Mouse (Mus musculus): ENCODE data around the gene Krt42. TPM values are rescaled to one million over a fixed set of nuclear protein-coding genes. Genes with fewer than 3 reads are reported as not detected.
"Not testable (repeated sequence)": the region's sequence is repeated elsewhere in the genome, so short reads cannot be mapped to it uniquely, and the experiment has no call there.

The Krt42 gene
- not detected for total RNA-seq (2021)
- long read RNA-seq, experiment 1 = 0 reads
- long read RNA-seq, experiment 2 = 0 reads

DNA sequence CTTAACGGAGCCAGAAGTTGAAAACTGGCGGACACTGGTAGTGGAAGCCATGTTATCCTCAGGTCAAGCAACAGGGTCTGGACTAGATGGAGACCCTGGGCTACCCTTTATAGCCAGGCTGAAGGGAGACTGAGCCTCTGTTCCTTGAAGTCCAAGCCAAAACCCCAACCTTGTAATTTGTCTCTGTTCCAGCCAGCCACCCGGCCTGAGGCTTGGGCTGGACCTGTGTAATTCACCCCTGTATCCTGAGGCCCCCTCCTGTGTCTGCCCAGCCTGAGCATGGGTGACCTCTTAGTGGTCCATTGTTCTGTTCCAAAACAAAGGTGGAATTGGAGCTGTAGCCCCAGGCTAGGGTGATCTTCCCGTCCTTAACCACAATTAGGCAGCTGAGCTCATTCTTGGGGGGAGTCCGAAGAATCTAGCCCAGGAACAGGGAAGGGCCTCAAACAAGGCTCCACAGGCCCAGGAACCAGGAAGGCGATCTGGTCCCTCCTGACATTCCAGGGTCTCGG lies at the start of gene Krt42:
Gene Krt42 (minus strand): TSS at position 51 of the 512 bp plus-strand sequence.
- intact Hi-C loops (cut with DNase I) = no loop called here
- DNase-seq = no peak

DNA sequence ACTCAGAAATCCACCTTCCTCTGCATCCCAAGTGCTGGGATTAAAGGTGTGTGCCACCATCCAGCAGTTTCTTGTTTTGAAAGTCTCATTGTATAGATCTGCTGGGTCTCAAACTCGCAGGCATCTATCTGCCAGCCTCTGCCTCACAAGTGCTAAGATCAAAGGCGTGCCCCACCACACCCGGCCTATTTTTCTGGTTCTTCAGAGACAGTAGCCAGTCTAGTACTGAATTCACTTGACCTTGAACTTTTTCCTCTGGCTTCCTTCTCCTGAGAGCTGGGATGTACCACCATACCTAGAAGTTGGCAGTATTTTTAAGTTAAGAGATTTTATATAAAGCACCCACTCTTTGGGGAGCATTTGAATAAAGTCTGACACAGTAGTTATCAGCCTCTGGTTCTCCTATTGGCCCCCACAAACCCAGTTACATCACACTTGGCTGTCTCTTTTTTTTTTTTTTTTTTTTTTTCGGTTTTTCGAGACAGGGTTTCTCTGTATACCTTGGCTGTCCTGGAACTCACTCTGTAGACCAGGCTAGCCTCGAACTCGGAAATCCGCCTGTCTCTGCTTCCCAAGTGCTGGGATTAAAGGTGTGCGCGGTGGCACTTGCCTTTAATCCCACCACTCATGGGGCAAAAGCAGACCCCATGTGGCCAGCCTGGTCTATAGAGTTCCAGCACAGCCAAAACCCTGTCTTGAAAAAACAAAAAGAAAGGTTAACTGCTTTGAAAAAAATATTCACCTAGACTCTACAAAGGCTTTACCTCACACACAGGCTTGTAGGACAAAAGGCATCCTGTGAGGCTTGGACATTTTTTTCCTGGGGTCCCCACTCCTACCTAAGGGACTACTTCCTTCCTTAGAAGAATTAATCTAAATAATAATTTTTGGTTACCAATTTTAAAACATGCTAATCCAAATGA lies 49.1 kb upstream of the Krt42 start:
- DNase-seq = no peak
- intact Hi-C loops (cut with DNase I) = no loop called here

DNA sequence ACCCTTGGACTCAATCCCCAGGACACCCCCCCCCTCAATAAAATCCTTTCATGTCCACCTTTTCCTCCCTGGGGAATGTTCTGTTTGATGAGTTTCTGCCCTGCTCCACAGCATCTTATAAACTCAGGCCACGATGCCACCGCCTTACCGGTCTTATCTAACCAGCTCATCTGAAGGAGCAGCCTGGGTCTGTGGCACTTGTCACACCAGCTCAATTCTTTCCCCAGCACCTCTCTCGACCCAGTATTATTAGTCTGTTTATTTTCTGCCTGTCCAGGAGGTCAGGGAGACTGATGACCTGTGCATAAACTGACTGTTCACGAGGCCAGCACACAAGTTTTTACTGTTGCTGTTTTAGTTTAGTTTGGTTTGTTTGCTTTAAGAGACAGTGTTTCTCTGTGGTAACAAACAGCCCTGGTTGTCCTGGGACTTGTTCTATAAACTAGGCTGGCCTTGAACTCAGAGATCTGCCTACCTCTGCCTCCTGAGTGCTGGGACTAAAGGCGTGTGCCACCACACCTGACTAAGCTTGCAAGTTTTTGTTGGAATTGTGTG lies 48.2 kb upstream of the Krt42 start:
- no peak for DNase-seq

DNA sequence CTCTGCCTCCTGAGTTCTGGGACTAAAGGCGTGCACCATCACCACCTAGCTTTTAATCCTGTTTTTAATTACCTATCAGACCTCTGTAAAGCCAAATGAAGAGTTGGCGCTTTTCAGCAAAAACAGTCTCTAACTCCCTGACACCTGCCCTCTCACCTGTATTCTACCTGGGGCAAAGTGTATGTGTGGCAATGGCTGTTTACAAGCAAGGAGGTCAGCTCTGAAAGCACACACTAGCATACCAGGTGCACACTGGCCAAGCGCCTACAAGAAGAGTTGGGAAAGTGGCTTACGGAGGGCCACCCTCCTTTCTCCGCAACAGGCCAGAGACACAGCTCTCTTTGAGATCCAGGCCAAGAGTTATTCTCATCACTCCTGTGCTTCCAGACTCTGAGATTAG lies 45.8 kb upstream of the Krt42 start:
- no peak for DNase-seq
- intact Hi-C loops (cut with DNase I) = no loop called here

More for the DNA sequence above, 48.2 kb upstream of the Krt42 start:
- intact Hi-C loops (cut with DNase I) = no loop called here

DNA sequence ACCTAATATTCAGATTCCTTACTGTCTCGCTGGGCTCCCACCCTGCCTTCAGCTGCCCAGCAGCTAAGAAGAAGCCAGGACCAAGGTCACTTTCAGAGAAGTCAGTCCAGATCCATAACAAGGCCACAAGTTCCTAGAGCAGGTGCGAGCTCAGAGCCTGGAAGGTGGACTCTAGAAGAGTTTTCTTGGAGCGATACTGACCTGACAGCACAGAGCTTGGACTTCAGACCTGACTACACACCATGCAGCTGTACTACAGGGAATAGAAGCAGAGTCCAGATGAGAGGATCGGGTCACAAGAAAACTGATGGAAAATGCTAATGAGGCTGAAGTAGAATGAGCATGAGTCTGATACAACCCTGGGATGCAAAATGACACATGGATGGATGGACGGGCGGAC lies 43.8 kb upstream of the Krt42 start:
- intact Hi-C loops (cut with DNase I) = no loop called here
- no peak for DNase-seq

DNA sequence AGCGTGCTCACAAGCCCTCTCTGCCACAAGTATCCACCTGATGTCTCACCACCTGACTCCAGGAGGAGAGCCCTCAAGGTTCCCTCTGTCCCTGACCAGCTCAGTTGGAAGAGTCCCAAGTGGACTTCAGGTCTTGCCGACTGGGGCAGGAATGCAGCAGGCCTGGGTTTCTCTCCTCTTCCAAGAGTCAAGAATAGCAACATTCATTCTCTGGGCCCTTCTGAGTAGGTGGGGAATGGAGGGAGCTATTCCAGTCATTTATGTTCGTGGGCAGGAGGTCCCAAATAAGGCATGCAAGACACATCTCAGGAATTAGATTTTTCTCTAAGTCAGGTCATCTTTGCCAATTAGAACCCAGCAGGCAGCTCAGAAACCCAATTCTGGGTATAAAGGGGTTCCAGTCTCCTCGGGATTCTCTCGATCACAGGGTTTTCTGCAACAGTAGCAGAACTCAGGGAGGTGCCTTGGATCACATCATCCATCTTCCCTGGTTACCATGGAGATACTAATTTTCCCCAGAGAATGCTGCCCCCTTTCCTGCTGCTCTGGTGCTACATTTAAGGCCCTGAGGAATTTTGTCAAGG lies 42.5 kb upstream of the Krt42 start:
- intact Hi-C loops (cut with DNase I) = no loop called here
- no peak for DNase-seq

DNA sequence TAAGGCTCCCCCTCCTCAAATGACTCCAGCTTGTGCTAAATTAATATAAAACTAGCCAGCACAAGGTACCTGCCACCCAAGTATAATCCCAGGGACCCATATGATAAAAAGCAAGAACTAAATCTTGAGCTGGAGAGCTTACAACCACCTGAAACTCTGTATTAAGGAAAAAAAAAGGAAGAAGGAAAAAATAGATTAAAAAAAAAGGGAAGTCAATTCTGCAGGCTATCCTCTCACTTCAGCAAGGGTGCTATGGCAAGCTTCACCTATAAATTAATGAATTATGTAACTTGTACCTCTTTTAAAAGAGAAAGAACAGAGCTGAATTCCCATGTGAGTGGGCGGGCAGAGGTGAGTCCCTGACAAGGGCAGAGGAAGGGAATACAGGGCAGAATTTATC lies 42.0 kb upstream of the Krt42 start:
- intact Hi-C loops (cut with DNase I) = no loop called here
- no peak for DNase-seq

DNA sequence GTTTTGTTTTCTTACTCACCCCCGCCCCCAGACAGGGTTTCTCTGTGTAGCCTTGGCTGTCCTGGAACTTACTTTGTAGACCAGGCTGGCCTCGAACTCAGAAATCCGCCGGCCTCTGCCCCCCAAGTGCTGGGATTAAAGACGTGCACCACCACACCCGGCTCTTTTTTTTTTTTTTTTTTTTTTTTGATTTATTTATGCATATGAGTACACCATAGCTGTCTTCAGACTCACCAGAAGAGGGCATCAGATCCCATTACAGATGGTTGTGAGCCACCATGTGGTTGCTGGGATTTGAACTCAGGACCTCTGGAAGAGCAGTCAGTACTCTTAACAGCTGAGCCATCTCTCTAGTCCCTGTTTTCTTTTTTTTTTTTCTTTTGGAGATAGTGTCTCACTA lies 39.0 kb upstream of the Krt42 start:
- DNase-seq; intact Hi-C loops (cut with DNase I): not testable (repeated sequence)

DNA sequence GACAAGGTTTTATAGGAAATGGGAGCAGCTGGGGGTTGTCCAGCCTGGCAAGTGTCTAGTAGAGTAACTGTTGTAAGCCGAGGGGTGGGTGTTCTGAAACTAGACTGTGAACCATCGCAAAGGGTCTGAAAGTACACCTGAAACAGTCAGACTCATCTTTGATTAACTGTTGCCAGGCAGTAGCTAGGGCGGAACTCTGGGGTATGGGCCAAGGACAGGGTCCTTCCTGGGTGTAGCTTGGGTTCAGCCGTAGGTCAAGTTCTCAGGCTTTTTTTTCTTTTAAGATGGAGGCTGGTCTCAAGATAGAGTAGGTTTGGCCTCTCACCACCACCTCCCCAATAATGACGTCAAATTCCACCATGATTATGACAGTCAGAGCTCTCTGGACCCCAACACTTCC lies 38.2 kb upstream of the Krt42 start:
- intact Hi-C loops (cut with DNase I) = no loop called here
- DNase-seq = no peak

DNA sequence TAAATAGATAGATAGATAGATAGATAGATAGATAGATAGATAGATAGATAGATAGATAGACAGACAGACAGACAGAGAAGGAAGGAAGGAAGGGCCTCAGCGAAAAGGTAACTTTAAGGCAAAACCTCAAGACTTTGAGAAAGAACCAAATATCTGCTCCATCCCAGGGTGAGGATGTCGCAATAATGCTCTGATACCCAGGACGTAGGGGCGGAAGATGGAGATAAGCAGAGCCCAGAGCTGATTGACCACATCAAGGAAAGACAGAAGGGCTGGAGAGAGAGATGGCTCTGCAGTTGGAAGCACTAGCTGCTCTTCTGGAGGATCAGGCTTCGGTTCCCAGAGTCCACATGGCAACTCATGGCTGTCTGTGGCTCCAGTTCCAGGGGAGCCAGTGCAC lies 31.6 kb upstream of the Krt42 start:
- DNase-seq = no peak
- intact Hi-C loops (cut with DNase I) = no loop called here

DNA sequence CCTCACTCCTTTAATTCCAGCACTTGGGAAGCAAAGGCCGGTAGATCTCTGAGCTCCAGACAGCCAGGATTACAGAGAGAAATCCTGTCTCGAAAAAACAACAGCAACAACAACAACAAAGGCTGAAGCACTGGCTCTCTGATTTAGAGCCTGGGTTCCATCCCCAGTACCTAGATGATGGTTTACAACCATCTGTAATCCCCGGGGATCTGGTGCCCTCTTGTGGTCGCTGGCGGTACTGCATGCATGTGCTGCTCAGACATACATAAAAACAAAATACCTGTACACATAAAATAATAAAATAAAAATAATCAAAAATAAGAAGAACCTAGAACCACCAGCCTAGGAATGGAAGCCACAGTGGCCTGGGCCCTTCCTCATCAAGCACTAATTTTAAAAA lies 30.6 kb upstream of the Krt42 start:
- intact Hi-C loops (cut with DNase I) = no loop called here
- peak; percentile 35 to 46 for DNase-seq

DNA sequence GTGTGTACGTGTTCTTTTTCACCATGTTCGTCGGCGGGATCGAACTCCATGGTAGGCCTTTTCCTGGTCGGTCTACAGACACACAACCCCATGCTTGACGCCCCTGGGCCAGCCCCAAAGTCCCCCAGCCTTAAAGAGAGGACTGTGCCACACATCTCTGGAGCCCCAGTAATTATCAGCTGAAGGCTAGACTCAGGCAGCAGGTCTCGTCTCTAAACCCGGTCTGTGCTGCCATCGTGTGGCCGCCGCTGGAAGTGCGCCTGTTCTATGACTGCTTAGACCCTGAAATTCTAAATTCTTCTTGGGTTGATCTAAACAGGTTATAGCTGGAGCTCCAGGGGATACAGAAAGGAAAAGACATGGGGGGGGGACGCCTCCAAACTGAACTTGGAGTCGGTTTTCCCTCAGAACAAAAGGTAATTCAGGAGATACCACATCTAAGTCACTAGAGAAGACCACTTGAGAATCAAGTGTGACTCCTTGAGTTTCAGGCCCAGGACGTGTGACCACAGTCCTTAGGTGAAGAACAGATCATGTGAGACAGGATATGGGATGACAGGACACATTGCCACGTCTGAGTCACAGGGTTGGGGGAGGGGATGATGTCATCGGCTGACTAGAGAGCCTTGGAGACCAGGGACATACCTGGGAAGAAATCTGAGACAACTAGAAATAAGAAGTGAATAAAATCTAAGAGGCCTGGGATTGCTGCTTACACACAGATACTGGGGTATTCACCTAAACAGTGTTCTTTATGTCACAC lies 28.8 kb upstream of the Krt42 start:
- DNase-seq = peak; percentile 73 to 82
- intact Hi-C loops (cut with DNase I) = loop anchor here (5.0 kb wide), 1 partner anchor 131 kb away; no protein-coding TSS in a partner anchor

DNA sequence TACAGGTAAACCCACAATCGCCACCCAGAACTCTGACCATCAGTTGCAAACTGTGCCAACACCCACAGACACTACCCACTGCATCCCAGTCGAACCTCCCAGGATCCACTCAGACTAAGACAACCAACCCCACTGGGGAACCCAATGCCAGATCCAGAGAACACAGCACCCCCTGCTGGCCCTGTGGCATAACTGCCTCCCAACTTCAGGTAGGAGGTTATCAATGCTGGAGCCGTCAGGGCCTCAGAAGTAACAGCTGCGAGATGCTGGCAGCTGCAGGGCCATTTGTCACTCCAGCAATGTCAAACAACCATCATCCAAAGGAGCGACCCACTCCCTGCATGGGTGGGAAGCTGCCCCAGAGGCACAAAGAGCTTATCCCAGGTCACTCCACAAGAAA lies 28.1 kb upstream of the Krt42 start:
- intact Hi-C loops (cut with DNase I) = loop anchor here (5.0 kb wide), 1 partner anchor 130 kb away; no protein-coding TSS in a partner anchor

DNA sequence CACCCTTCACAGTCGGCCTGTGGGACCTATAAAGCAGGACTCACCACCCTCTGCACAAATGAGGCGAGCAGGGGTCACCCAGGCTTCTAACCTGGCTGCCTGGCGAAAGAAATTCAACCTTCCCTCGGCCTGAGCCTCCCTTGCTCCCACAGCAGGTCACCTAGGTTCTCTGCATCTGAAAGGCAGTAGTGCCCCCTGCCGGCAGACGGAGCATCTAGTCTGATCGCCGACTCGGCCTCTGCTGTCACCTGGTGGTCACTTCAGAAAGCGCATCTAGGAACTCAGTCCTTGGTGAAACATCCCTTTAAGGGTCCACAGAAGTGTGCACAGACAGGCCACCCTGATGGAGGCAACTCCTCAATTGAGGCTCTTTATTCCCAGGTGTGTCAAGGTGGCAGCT lies 25.6 kb upstream of the Krt42 start:
- intact Hi-C loops (cut with DNase I) = loop anchor here (5.0 kb wide), 1 partner anchor 128 kb away; no protein-coding TSS in a partner anchor
- peak; percentile 68 to 72 for DNase-seq

More for the DNA sequence above, 28.1 kb upstream of the Krt42 start:
- DNase-seq = no peak

DNA sequence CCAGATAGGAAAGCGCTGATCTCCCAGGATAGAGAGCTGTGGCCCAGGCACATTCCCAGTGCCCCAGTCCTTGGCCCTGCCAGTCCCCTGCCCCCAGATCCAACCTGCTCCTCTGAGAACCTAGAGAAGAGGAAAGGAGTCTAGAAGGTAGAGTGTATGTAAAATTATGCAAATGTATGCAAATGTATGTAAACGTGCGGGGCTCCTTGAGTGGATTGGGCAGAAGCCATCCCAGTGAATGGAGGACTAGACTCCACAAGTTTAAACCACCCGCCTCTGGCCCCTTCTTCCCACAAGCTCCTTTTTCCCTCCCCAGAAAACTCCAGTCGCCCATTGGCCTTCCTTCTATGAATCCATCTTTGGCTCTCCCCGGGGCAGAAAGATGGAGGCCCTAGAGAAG lies 23.2 kb upstream of the Krt42 start:
- no peak for DNase-seq
- intact Hi-C loops (cut with DNase I) = no loop called here

DNA sequence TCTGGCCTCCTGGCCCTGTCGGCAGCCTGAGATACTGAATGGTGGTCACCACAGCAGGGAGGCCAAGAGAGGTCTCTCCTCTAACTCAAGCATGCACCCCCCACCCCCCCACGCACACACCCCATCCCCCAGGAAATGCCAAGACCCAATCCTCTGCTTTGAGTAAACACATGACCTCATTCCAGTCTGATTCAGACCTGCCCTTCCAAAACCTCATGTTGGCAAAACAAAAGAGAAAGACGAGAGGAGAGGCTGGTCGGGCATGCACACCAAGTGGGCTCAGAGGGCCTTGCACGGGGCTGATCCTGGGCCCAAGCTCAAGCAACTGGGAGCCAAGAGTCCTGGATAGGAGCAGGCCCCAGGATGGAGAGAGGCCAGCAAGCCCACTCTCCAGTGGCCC lies 20.6 kb upstream of the Krt42 start:
- DNase-seq = no peak
- intact Hi-C loops (cut with DNase I) = no loop called here

DNA sequence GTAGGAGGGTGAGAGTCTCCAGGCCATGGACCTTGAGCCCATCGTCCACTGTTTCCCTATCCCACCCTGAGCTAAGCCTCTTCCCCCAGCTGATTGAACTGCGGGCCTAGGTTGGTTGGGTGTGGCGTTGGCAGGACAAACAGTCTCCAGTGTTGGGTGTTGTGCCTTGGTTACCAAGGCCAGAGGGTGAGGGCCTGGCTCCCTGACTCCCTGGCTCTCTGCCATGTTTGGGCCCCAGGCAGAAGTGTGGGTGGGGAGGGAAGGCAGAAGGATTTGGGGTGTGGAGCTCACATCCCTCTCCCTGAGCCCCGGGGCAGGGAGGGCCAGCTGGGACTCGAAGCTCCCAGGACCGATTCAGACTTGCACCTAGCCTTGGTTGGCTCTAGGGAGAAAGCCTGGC lies 19.3 kb upstream of the Krt42 start:
- intact Hi-C loops (cut with DNase I) = loop anchor here (10.0 kb wide), 2 partner anchors 824 to 914 kb away; partner anchors contain the start of gene Krt28

DNA sequence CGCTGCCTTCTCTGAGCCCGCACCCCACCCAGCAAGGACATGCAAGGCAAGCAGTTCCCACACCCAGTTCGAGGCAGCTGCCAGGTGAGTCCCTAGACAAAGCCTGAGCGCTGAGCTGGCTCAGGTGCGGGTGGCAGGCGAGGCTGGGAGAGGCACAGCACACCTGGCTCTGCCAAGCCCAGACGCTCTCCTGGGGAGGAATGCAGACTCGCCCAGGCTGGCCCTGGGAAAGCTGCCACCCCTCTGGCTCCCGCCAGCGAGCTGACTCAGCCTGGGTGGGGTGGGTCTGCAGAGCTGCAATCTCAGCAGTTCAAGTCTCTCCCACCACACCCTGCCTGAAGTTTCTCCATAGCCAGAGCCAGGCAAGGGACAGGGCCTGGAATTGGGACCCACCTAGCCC lies 17.4 kb upstream of the Krt42 start:
- DNase-seq = peak; percentile 59 to 72
- intact Hi-C loops (cut with DNase I) = loop anchor here (10.0 kb wide), 2 partner anchors 822 to 912 kb away; partner anchors contain the start of gene Krt28

More for the DNA sequence above, 19.3 kb upstream of the Krt42 start:
- DNase-seq = peak in 1 of 2 experiments; percentile 25

DNA sequence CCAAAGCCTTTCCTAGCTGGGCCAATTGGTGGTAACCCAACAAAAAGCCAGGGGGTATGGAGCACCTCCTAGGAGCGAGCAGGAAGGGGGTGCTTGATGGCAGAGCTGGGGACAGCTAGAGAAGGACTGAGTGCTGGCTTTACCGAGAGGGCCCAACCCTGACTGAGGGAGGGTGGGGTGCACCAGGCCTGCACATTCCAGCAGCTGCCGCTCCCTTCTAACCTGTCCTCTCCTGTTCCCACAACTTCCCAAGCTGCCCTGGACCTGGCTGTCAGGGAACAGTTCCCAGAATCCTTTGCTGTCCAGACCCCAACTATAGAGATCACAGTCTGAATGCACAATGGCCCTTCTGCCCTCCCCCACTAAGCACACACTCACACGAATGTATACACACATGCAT lies 15.3 kb upstream of the Krt42 start:
- no peak for DNase-seq
- intact Hi-C loops (cut with DNase I) = loop anchor here (5.0 to 10.0 kb wide), 4 partner anchors 103 to 910 kb away; partner anchors contain the start of gene Krt28

DNA sequence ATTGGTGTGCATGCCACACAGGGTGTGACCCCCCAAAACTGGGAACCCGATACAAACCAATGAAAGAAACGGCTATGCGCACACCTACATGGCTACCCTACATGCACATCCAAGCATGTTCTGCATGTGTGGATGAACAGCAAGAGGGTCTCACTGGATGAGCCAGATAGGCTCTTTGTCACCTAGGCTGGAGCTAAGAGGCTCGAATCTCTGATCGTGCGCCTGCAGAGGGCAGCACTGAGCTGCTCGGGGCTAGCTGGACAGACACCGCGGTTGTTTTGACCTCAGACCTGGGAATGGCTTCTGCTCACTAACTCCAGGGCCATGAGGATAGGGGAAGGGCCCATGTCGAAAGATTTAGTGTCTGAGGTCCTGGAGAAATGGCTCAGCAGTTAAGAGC lies 12.9 kb upstream of the Krt42 start:
- DNase-seq = peak; percentile 74 to 77
- intact Hi-C loops (cut with DNase I) = loop anchor here (5.0 to 10.0 kb wide), 4 partner anchors 100 to 908 kb away; partner anchors contain the start of gene Krt28

Data from gastrocnemius, postnatal 36 days (tissue).